ENCODE assay signal across 9 mouse cellular contexts in genomic region chr17:25080210-25080609, GRCm38 (mm10). TPM values are rescaled to one million over a fixed set of nuclear protein-coding genes. Genes with fewer than 3 reads are reported as not detected.
A peak's percentile ranks its signal among the peaks of the same experiment; 100 is the strongest.
DNase-seq lines count a peak whose midpoint lies in the region; ATAC-seq and TF ChIP-seq lines count a peak whose summit lies in the region.
"Had no signal": no experiment of that assay in that cellular context is flagged by ENCODE, and none has a peak within 500 bp of the region (broad histone marks: within the 10 kb centered on the region; RNA-seq: fewer than 3 reads in every experiment).

No protein-coding gene starts in this region.

- peaks cover 28% of the 10 kb centered on the region for H3K4me1 ChIP-seq in heart, adult 2 months (ENCODE audit: control insufficient read depth, insufficient read depth, low read length)
- 0 out of 2 replicates have a peak, but pooled peaks cover 2% of the 10 kb centered on the region for H3K4me1 ChIP-seq in brown adipose tissue, adult 24 weeks (ENCODE audit: control insufficient read depth, insufficient read depth, insufficient read length, low read length)
- peaks cover 40% of the 10 kb centered on the region for H3K4me1 ChIP-seq in heart, embryonic 16.5 days (ENCODE audit: control insufficient read depth, insufficient read depth, low read length)
- H3K4me1 ChIP-seq in liver, embryonic 13.5 days (replicated peaks), result peaks cover 36% of the 10 kb centered on the region

- TF ChIP-seq EP300 in heart, adult 2 months (IDR thresholded peaks at IDR 0.05; ENCODE audit: insufficient read depth, low read depth, low read length), result no peak

- no peak for ATAC-seq in heart, embryonic 16.5 days (replicated peaks; ENCODE audit: extremely low read depth, insufficient read depth, low FRiP score)
- ATAC-seq in liver, embryonic 13.5 days (ENCODE audit: low read depth), result no peak
- ATAC-seq in erythroid progenitor cell, adult 5-6 weeks (replicated peaks; ENCODE audit: low FRiP score, poor library complexity, severe bottlenecking), result no peak

- peak overlapping the region; percentile 54 for H3K4me2 ChIP-seq in heart, embryonic 16.5 days (ENCODE audit: low read depth, low read length)
- H3K4me2 ChIP-seq in liver, embryonic 13.5 days, result no peak overlapping the region

- H3K27ac ChIP-seq in heart, adult 2 months, result peak overlapping the region; percentile 99
- H3K27ac ChIP-seq in brown adipose tissue, adult 24 weeks (replicated peaks; ENCODE audit: low read depth, low read length), result peak overlapping the region; percentile 97
- H3K27ac ChIP-seq in heart, embryonic 16.5 days (ENCODE audit: low read length), result peak overlapping the region; percentile 82
- peak overlapping the region; percentile 66 for H3K27ac ChIP-seq in liver, embryonic 13.5 days

- peaks cover 4% of the 10 kb centered on the region; the same call in 1 of the 2 replicates for H3K36me3 ChIP-seq in heart, adult 2 months (ENCODE audit: control insufficient read depth, insufficient read depth, low read length)
- no peaks in the 10 kb centered on the region for H3K36me3 ChIP-seq in heart, embryonic 16.5 days (ENCODE audit: control insufficient read depth, insufficient read depth)
- no peaks in the 10 kb centered on the region for H3K36me3 ChIP-seq in liver, embryonic 13.5 days

- peak overlapping the region; percentile 81 for H3K4me3 ChIP-seq in heart, adult 2 months
- peak overlapping the region; percentile 69 for H3K4me3 ChIP-seq in brown adipose tissue, adult 24 weeks (ENCODE audit: insufficient read depth, low read depth, low read length)
- peak overlapping the region; percentile 43 for H3K4me3 ChIP-seq in heart, embryonic 16.5 days (ENCODE audit: low read length)
- peak overlapping the region; percentile 31 for H3K4me3 ChIP-seq in liver, embryonic 13.5 days (replicated peaks)

- TF ChIP-seq POLR2A in heart, adult 2 months (IDR thresholded peaks at IDR 0.05; ENCODE audit: insufficient read depth, low read depth, low read length), result no peak

- H3K27me3 ChIP-seq in heart, adult 2 months (ENCODE audit: control insufficient read depth, insufficient read depth, low read length), result no peaks in the 10 kb centered on the region
- no peaks in the 10 kb centered on the region for H3K27me3 ChIP-seq in heart, embryonic 16.5 days (ENCODE audit: control insufficient read depth, insufficient read depth, low read length)
- H3K27me3 ChIP-seq in liver, embryonic 13.5 days, result no peaks in the 10 kb centered on the region

- TF ChIP-seq CTCF in heart, adult 2 months (IDR thresholded peaks at IDR 0.05), result no peak

- peaks cover 3% of the 10 kb centered on the region for H3K79me2 ChIP-seq in heart, adult 2 months (replicated peaks; ENCODE audit: control insufficient read depth, insufficient read depth, low read length)

- H3K9ac ChIP-seq in heart, adult 2 months (ENCODE audit: low read depth, low read length), result peak overlapping the region; percentile 90
- peak overlapping the region; percentile 69 for H3K9ac ChIP-seq in heart, embryonic 16.5 days (ENCODE audit: low read length)
- H3K9ac ChIP-seq in liver, embryonic 13.5 days, result peak overlapping the region; percentile 52

- intact Hi-C loops in heart, adult 2 months (cut with DNase I), result no loop called here
- intact Hi-C loops in heart, postnatal 25 days (cut with DNase I), result no loop called here

- WGBS in heart, adult 2 months, result 32% methylated on average over 13 of the region's 13 CpGs
- WGBS in heart, embryonic 16.5 days, result 68% methylated on average over 13 of the region's 13 CpGs
- 75% methylated on average over 13 of the region's 13 CpGs for WGBS in liver, embryonic 13.5 days (ENCODE audit: insufficient replicate concordance)

- DNase-seq in heart, adult 2 months, result peak in 1 of 2 experiments; percentile 60
- no peak for DNase-seq in heart, postnatal 25 days (ENCODE audit: low spot score)
- no peak for DNase-seq in liver, embryonic 13.5 days
- no peak for DNase-seq in adrenal gland, adult (ENCODE audit: inconsistent age in 2 of 2, low spot score in 1 of 2)
- no peak for DNase-seq in gastrocnemius, postnatal 10 days
- DNase-seq: B cell, adult 2 months had no signal

- H3K9me3 ChIP-seq in heart, embryonic 16.5 days (replicated peaks; ENCODE audit: control insufficient read depth, low read length), result no peaks in the 10 kb centered on the region
- no peaks in the 10 kb centered on the region for H3K9me3 ChIP-seq in liver, embryonic 13.5 days (replicated peaks)

RNA-seq across cellular contexts. Expression of gene Tmem204, which starts 3.2 kb away (rescaled TPM):
- 10 to 100 TPM; 40.0 to 45.1 TPM for total RNA-seq in heart, adult 2 months (2021)
- polyA plus RNA-seq in heart, adult 2 months (2012; rRNA removed), result 77.3 and 82.0 TPM in 2 replicates
- total RNA-seq in heart, postnatal 25 days (2021), result 10 to 100 TPM; 34.5 to 41.7 TPM
- polyA plus RNA-seq in brown adipose tissue, adult 24 weeks (2012; ENCODE audit: insufficient read depth, insufficient read length, missing spikeins), result 13.1 and 22.6 TPM in 2 replicates
- 26.7 and 36.1 TPM in 2 replicates for polyA plus RNA-seq in heart, embryonic 16.5 days (2015; fragmentation: Nextera tagmentation; extraction: Ambion mirVana)
- 5.2 and 5.6 TPM in 2 replicates for polyA plus RNA-seq in liver, embryonic 13.5 days (2015; fragmentation: Nextera tagmentation; extraction: Ambion mirVana)
- total RNA-seq in erythroid progenitor cell, adult 5-6 weeks (2015; ENCODE audit: low replicate concordance), result not detected in 2 replicates
- not detected in 2 replicates for total RNA-seq in erythroid progenitor cell, adult 5-6 weeks (2017; ENCODE audit: low replicate concordance)
- 10 to 100 TPM; 16.0 to 16.5 TPM for total RNA-seq in gastrocnemius, postnatal 10 days (2021)

RNA-seq across cellular contexts. Expression of gene Telo2, which starts 35.6 kb away (rescaled TPM):
- 10 to 100 TPM; 12.1 to 13.5 TPM for total RNA-seq in heart, adult 2 months (2021)
- polyA plus RNA-seq in heart, adult 2 months (2012; rRNA removed), result 12.7 and 15.5 TPM in 2 replicates
- total RNA-seq in heart, postnatal 25 days (2021), result 10 to 100 TPM; 10.8 to 12.2 TPM
- 10.1 and 12.9 TPM in 2 replicates for polyA plus RNA-seq in brown adipose tissue, adult 24 weeks (2012; ENCODE audit: insufficient read depth, insufficient read length, missing spikeins)
- polyA plus RNA-seq in heart, embryonic 16.5 days (2015; fragmentation: Nextera tagmentation; extraction: Ambion mirVana), result 31.3 and 31.7 TPM in 2 replicates
- polyA plus RNA-seq in liver, embryonic 13.5 days (2015; fragmentation: Nextera tagmentation; extraction: Ambion mirVana), result 16.3 and 18.2 TPM in 2 replicates
- total RNA-seq in erythroid progenitor cell, adult 5-6 weeks (2015; ENCODE audit: low replicate concordance), result 3.2 and 5.0 TPM in 2 replicates
- total RNA-seq in erythroid progenitor cell, adult 5-6 weeks (2017; ENCODE audit: low replicate concordance), result 10.5 and 42.6 TPM in 2 replicates
- 10 to 100 TPM; 13.0 to 16.1 TPM for total RNA-seq in gastrocnemius, postnatal 10 days (2021)

RNA-seq across cellular contexts. Expression of gene Ptx4, which starts 40.4 kb away (rescaled TPM):
- total RNA-seq in heart, adult 2 months (2021), result 1 to 10 TPM; 5.4 to 5.8 TPM
- polyA plus RNA-seq in heart, adult 2 months (2012; rRNA removed), result 0.16 and 0.26 TPM in 2 replicates
- 1 to 10 TPM; 3.7 to 6.7 TPM for total RNA-seq in heart, postnatal 25 days (2021)
- not detected in 2 replicates for polyA plus RNA-seq in brown adipose tissue, adult 24 weeks (2012; ENCODE audit: insufficient read depth, insufficient read length, missing spikeins)
- 0.20 and 0.24 TPM in 2 replicates for polyA plus RNA-seq in heart, embryonic 16.5 days (2015; fragmentation: Nextera tagmentation; extraction: Ambion mirVana)
- polyA plus RNA-seq in liver, embryonic 13.5 days (2015; fragmentation: Nextera tagmentation; extraction: Ambion mirVana), result 0.09 TPM in 1 of 2 replicates, not detected in the other
- total RNA-seq in erythroid progenitor cell, adult 5-6 weeks (2015; ENCODE audit: low replicate concordance), result not detected in 2 replicates
- not detected in 2 replicates for total RNA-seq in erythroid progenitor cell, adult 5-6 weeks (2017; ENCODE audit: low replicate concordance)
- total RNA-seq in gastrocnemius, postnatal 10 days (2021), result 1 to 10 TPM; 7.3 to 8.7 TPM

RNA-seq across cellular contexts. Expression of gene Clcn7, which starts 53.0 kb away (rescaled TPM):
- 10 to 100 TPM; 25.4 to 28.5 TPM for total RNA-seq in heart, adult 2 months (2021)
- polyA plus RNA-seq in heart, adult 2 months (2012; rRNA removed), result 24.6 and 31.3 TPM in 2 replicates
- 10 to 100 TPM; 25.5 to 27.5 TPM for total RNA-seq in heart, postnatal 25 days (2021)
- 9.6 and 11.5 TPM in 2 replicates for polyA plus RNA-seq in brown adipose tissue, adult 24 weeks (2012; ENCODE audit: insufficient read depth, insufficient read length, missing spikeins)
- polyA plus RNA-seq in heart, embryonic 16.5 days (2015; fragmentation: Nextera tagmentation; extraction: Ambion mirVana), result 16.1 and 19.2 TPM in 2 replicates
- polyA plus RNA-seq in liver, embryonic 13.5 days (2015; fragmentation: Nextera tagmentation; extraction: Ambion mirVana), result 9.1 and 12.8 TPM in 2 replicates
- 17.3 and 23.1 TPM in 2 replicates for total RNA-seq in erythroid progenitor cell, adult 5-6 weeks (2015; ENCODE audit: low replicate concordance)
- 20.0 and 22.6 TPM in 2 replicates for total RNA-seq in erythroid progenitor cell, adult 5-6 weeks (2017; ENCODE audit: low replicate concordance)
- total RNA-seq in gastrocnemius, postnatal 10 days (2021), result 10 to 100 TPM; 14.0 to 20.0 TPM

Comparison
In these comparisons a context has a peak if more than half of its experiments do, and no peak if none do; other contexts are left out.
1. H3K4me3 ChIP-seq: peak in every context shown above with its lines; median percentile 81 in heart, adult 2 months; 69 in brown adipose tissue, adult 24 weeks; 43 in heart, embryonic 16.5 days; 31 in liver, embryonic 13.5 days.
2. RNA of gene Tmem204, which starts 3.2 kb away (total RNA-seq): 40.0 to 45.1 TPM in heart, adult 2 months, 34.5 to 41.7 TPM in heart, postnatal 25 days and 16.0 to 16.5 TPM in gastrocnemius, postnatal 10 days; not detected in erythroid progenitor cell, adult 5-6 weeks; every median in the first group is over 10 times any median in the second.
3. RNA of gene Ptx4, which starts 40.4 kb away (total RNA-seq): 7.3 to 8.7 TPM in gastrocnemius, postnatal 10 days, 3.7 to 6.7 TPM in heart, postnatal 25 days and 5.4 to 5.8 TPM in heart, adult 2 months; not detected in erythroid progenitor cell, adult 5-6 weeks; every median in the first group is over 4 times any median in the second.
4. Peak in every context shown above with its lines, with median percentiles within 50 percentile points of each other: H3K27ac ChIP-seq and H3K9ac ChIP-seq.